Mouse (Mus musculus) left cerebral cortex, postnatal 36 days (tissue): ENCODE data around the gene Bbs4. TPM values are rescaled to one million over a fixed set of nuclear protein-coding genes. Genes with fewer than 3 reads are reported as not detected.
"Not testable (repeated sequence)": the region's sequence is repeated elsewhere in the genome, so short reads cannot be mapped to it uniquely, and the experiment has no call there.

Experiments
- DNase-seq, 2 experiments: peaks; one replicate each; pipeline ENCODE4 v3.0.0; 2021 to 2022; ENCODE audit warnings: low spot score in 2 of 2, mixed read lengths in 1 of 2
- intact Hi-C: fragments of 180-260 bp; cut with DNase I; formaldehyde crosslinking; loops from one replicate; pipeline ENCODE4 v1.15.1; 2025
- total RNA-seq, 2 experiments: library from RNA; stranded (reverse); gene quantifications; 2 replicates each; pipeline ENCODE4 v1.2.3; 2021

Bbs4 gene
- total RNA-seq: 10 to 100 TPM; 42.7 to 44.6 TPM

GRCm38 (mm10) chr9:59353253-59353639, at the start of gene Bbs4:
Gene Bbs4 (minus strand): TSS chr9:59353508.
- intact Hi-C loops: loop anchor here (2.0 kb wide), 1 partner anchor 134 kb away; the partner anchor contains the start of gene Arih1
- DNase-seq: peak; percentile 86

- intact Hi-C loops: no loop called here
- no peak for DNase-seq
Measured at GRCm38 (mm10) chr9:59389086-59389485, 35.8 kb upstream of the Bbs4 start.

DNA sequence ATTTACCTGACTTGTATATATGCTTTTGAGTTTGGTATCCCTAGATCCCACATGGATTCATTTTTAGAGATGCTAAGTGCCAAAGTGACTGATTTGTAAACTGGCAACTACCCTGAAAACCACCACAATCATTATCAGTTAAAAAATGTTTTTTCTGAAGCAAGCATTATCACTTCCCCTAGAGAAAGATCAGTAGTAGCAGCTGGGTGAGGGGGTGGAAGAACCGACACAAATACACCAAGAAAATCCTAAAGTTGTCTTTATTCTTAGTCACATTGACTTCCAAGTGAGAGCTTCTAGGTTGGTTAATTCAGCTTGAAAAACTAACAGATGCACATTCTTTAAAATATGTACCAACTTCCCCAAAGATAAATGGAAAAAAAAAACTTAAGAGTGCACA, 35.0 kb upstream of the Bbs4 start:
- peak; percentile 7 to 25 for DNase-seq
- intact Hi-C loops: no loop called here

DNA sequence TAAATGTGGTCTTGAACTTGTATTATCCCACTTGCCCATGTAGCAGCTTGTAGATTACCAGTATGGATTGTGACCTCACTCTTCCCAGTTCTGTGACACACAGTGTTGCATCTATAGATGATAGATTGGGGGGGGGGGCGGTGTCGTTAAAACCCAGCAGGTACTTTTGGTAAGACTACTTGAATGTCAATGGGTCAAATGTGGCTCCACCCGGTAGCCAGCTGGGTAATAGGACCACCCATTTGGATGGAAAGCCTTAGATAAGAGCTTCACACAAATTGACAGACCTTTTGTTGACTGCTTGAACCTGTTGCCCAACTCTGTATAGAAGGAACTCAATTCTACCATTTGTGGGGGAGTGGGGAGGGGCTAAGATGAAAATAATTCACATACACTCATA, 34.2 kb upstream of the Bbs4 start:
- intact Hi-C loops: no loop called here
- DNase-seq: no peak

DNA sequence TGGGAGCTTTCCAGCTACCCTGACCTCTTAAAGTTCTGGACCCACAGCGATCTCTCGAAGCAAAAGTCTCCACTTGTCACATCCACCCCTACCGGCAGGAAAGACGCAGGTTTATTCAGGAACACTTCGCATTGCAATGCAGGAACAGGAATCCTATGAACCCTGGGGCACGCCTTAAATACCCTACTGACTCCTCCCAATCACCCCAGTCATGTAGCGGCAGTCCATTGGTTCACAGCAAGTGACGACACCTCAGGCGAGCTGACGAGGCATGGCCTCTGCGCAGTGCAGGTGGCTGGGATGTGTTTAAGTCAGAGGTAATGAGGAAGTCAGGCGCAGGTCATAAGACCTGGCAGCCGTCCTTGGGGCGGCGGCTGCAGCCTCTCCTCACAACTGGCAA, 22.3 kb upstream of the Bbs4 start:
- intact Hi-C loops: no loop called here
- no peak for DNase-seq

- no peak for DNase-seq
- intact Hi-C loops: no loop called here
Measured at GRCm38 (mm10) chr9:59369646-59370045, 16.3 kb upstream of the Bbs4 start.

DNA sequence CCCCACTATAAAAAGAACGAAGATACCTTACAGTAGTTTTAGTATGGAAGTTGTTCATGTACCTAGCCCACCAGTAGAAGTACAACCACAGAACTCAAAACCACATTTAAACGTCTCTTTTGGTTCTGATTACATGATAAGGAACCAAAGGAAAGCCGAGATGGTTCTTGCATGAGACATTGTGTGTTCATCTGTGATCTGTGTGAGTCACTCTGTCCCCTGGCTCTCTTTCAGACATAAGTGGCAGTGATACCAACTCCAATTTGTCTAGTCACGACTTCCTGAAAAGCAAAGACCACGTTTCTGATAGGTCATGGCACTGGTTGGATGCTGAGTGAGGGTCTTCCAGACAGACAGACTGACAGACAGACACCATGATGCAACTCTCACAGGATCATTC, 15.9 kb upstream of the Bbs4 start:
- intact Hi-C loops: no loop called here
- DNase-seq: no peak

- intact Hi-C loops, DNase-seq: not testable (repeated sequence)
Measured at GRCm38 (mm10) chr9:59360487-59360886, 7.2 kb upstream of the Bbs4 start.

GRCm38 (mm10) chr9:59358041-59358440, 4.7 kb upstream of the Bbs4 start:
- DNase-seq, intact Hi-C loops: not testable (repeated sequence)

DNA sequence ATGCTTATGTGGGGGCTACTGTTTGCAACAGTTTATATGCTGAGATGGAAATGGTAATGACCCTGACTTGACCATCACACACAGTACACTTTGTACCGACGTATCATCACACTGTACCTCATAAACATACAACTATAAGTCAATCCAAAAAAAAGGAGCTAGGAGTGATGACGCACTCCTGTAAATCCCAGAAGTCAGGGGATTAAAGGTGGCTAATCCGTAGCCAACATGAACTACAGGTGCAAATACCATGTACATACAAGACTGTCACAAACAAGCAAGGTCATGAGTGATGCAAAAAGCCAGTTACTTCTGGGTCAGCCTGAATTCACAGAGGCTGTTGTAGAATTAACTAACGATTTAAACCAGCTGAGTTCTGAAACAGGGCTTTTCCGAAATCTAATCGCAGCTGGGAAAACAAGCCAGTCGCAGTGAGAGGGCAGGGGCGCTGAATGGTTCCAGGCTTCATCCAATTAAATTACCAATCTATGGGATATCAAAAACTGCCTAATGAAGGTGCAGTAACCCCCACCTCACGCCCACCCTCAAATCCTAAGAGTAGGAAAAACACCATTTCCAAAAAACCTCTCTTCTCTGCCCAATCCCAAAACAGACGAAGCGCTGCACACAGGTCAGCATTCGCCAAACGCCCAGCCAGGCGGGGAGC, 589 bp downstream of the Bbs4 start:
- peak in 1 of 2 experiments; percentile 6 for DNase-seq

GRCm38 (mm10) chr9:59346176-59346575, 7.1 kb downstream of the Bbs4 start:
- intact Hi-C loops: no loop called here
- DNase-seq: no peak

More for the DNA sequence above, 589 bp downstream of the Bbs4 start:
- intact Hi-C loops: loop anchor here (2.0 kb wide), 1 partner anchor 134 kb away; the partner anchor contains the start of gene Arih1

DNA sequence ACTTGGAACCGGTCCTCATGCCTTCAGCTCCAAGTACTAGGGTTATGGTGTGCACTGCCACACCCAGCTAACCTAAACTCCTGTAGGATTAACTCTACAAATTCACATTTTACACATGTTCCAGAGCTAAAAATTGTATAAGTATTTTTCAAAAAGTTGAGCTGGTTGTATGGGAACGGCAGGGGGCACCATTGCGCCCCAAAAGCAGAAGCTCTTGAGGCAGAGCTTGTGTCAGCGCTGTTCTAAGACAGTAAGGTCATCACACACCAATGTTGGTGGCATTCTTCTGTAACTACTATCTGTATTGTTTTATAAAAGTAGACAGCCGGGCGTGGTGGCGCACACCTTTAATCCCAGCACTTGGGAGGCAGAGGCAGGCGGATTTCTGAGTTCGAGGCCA, 13.3 kb downstream of the Bbs4 start:
- intact Hi-C loops: no loop called here

GRCm38 (mm10) chr9:59339107-59339506, 14.2 kb downstream of the Bbs4 start:
- intact Hi-C loops: loop anchor here (10.0 kb wide), 1 partner anchor 226 kb away; no protein-coding TSS in a partner anchor
- no peak for DNase-seq

More for the DNA sequence above, 13.3 kb downstream of the Bbs4 start:
- DNase-seq: no peak

DNA sequence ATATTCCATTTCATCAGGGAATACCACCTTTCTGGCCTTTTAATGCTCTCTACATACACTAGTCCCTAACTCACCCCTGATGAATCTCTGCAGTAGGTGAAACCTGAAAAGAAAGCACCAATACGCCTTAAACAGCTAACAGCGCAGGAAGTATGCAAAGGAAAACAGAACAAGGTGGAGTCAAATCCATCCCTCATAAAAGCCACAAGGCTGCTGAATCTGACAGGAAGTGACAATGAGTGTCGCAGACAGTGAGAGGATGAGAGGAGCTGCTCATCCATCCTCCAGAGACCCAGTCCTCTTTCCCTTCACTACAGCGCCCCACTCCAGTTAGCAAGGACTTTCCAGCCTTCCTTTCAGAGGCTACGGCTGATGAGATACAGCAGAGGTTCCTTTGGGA, 14.9 kb downstream of the Bbs4 start:
- intact Hi-C loops: loop anchor here (10.0 kb wide), 1 partner anchor 226 kb away; no protein-coding TSS in a partner anchor
- no peak for DNase-seq

DNA sequence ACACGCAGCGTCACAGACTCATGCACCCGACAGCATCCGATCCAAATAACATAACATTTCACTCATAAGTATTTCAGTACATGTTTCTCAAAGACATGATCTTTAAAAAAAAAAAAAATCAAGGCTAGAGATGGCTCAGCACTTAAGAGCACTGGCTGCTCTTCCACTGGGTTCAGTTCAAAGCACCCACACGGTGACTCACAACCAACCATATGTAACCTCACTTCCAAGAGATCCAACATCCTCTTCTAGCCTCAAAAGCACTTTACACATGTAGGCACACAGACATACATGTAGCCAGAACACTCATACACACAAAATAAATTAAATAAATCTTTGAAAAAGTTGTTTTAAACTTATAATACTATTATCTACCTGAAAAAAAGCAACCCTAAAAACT, 15.4 kb downstream of the Bbs4 start:
- no peak for DNase-seq
- intact Hi-C loops: loop anchor here (10.0 kb wide), 1 partner anchor 227 kb away; no protein-coding TSS in a partner anchor

- no peak for DNase-seq
- intact Hi-C loops: loop anchor here (10.0 kb wide), 1 partner anchor 228 kb away; no protein-coding TSS in a partner anchor
Measured at GRCm38 (mm10) chr9:59336539-59336938, 16.8 kb downstream of the Bbs4 start.

- intact Hi-C loops: loop anchor here (10.0 kb wide), 1 partner anchor 235 kb away; no protein-coding TSS in a partner anchor
Measured at GRCm38 (mm10) chr9:59330055-59330454, 23.3 kb downstream of the Bbs4 start.

DNA sequence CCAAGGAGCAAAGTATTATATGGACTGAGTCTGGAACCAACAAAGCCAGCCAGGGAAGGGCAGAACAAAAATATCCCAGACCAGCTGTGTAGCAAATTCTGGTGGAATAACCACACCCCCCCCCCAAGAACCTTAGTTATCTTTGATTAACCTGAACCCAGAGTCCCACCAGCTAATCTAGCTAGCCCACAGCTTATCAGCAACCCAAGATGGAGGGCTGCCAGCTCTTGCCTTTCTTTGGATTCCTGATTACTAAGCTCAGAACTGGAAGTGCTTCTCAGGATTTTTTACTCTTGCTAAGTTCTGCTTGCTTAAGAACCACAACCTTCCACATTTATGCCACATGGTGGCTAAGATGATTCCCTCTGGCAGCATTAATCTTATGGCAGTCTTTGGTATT, 29.0 kb downstream of the Bbs4 start:
- no peak for DNase-seq
- intact Hi-C loops: no loop called here

More at GRCm38 (mm10) chr9:59330055-59330454, 23.3 kb downstream of the Bbs4 start:
- DNase-seq: no peak

- no peak for DNase-seq
- intact Hi-C loops: no loop called here
Measured at GRCm38 (mm10) chr9:59316206-59316605, 37.1 kb downstream of the Bbs4 start.

DNA sequence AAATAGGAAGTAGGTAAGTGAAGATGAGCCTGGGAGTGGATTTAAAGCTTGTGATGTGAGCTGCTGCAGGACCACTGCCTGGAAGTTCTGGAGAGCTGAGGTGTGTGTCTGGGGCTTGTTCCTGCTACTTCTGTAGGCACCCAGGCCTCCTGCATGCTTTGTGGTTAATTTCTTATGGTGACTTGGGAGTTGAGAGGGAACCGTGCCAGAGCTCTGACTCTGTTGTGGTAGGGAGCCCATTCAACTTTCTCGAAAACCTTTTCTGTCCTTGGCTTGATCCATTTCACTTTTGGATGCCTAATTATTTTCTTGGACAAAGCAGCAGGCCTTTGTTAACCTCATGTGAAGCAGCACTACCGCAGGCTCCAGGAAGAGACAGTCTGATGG, 42.0 kb downstream of the Bbs4 start:
- no peak for DNase-seq
- intact Hi-C loops: no loop called here

- intact Hi-C loops: no loop called here
- no peak for DNase-seq
Measured at GRCm38 (mm10) chr9:59310582-59311283, 42.6 kb downstream of the Bbs4 start.
